Mouse (Mus musculus): ENCODE measurements around the gene Uqcr10.

DNA sequence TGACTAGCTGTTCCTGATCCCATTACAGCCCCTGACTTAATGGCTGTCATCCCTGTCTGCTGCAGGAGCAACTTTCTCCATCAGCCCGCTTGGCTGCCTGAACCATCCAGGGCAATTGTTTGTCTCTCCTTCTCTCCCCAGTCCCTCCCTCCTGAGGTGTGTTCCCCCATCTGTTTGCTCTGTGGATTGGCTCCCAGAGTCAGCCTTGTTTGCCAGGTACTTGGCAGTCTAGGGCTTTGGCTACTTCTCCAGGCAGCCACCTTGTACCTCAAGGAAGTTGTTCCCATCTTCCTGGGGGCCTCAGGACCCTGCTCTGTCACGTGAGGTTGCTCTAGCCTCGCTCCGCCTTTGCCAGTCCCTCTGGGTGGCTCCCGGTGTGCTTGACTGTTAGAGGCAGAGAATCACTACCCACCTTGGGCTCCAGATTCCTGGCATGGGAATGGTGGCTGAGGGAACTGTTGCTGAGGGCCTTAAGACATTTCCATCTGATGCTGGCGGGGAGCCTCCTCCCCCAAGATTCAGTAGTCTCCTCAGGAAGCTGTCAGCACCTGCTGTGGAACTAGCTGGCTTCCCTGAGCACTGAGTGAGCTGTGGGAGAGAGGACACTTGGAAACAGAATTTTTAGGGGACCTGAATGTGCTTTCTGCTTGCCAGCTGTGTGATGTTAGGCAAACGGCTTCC, 16.9 kb upstream of the Uqcr10 start:
- TF ChIP-seq EP300 (IDR thresholded peaks at IDR 0.05; ENCODE audit: insufficient read depth, low read depth, low read length): no peak
- TF ChIP-seq CTCF (IDR thresholded peaks at IDR 0.05; ENCODE audit: low read depth, low read length): no peak
